Mouse (Mus musculus) small intestine, adult 10 weeks (tissue): ENCODE measurements around the gene Eif5a. TPM values are rescaled to one million over a fixed set of nuclear protein-coding genes. Genes with fewer than 3 reads are reported as not detected.

Experiments used
- polyA plus RNA-seq: library from polyadenylated mRNA; stranded (reverse); fragments of 350-450 nt; fragmentation: Illumina TruSeq; extraction: RNeasy Lipid Tissue Mini Kit (QIAGEN cat#74804); gene quantifications from one replicate; pipeline ENCODE4 v1.2.3, GENCODE M21; 2014; ENCODE audit warnings: low replicate concordance

Eif5a gene
- polyA plus RNA-seq = 136 TPM

DNA sequence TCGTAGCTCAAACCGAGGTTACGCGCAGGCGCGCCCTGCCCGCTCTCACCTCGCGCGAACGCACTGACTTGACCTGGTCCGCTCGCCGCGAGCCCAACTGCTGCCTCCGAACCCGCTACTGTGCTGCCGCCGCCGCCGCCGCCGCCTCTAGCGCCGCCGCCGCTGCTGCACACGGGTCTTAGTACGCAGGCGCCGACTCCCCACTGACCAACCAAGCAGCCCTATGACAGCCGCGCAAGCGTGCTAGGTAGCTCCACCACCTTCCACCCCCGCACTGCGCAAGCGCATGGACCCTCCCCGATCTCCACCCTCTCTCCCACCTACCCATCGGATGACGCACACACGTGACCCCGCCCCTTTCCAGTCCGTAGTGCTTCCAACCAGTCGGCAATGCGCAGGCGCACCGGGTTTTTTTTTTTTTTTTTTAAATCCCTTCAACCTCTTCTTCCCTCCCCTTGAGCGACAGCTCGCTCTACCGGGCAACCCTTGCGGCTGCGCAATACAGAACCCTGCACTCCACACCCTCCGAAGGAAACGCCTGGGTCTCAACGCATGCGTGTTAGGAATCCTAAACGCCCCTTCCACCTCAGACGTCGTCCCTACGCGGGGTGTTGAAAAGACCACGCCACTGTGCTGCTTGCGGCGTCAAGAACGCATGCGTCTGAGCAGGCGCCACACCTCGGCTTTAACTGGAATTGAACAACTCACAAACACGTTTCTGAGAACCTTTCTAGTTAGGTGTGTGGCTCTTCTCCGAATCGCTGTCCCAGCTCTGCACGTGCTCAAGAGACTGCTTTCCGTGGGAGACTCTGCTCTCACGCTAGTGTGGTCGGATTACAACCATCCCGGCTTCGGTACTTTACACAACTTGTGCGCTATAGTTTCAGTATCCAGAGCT is at the start of gene Eif5a:
TSS of gene Eif5a (minus strand) at position 845 of the 898 bp plus-strand sequence.

DNA sequence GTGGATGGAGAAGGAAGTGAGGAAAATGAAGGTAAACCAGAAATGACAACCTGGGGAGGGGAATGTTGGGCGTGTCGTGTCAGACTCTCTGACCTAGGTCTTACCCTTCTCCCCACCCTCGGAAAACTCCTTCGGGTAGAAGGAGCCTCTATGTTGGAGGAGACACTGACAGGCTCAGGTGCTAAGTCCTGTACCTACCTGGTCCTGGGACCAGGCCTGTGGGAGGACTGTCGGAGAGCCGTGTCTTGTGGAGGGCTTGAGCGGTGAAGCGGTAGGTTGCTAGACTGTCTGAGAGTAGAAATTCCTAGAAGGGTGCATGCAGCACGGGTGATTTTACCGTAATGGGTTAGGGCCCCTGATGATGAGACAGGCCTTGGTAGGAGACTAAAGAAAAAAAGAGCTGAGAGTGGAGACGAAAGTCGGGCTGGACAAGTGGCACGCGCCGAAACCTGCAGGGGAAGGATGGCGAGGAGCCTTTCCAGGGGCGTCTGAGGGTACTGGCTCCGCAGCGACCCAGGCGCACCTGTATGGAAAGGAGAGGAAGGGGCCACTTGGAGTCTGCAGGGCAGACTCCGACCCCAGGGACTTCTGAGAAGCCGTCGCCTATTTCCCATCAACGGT is 43.0 kb upstream of the Eif5a start, which contains the start of gene Cldn7:
TSS of gene Cldn7 (plus strand) at position 130 of the 621 bp plus-strand sequence.

DNA sequence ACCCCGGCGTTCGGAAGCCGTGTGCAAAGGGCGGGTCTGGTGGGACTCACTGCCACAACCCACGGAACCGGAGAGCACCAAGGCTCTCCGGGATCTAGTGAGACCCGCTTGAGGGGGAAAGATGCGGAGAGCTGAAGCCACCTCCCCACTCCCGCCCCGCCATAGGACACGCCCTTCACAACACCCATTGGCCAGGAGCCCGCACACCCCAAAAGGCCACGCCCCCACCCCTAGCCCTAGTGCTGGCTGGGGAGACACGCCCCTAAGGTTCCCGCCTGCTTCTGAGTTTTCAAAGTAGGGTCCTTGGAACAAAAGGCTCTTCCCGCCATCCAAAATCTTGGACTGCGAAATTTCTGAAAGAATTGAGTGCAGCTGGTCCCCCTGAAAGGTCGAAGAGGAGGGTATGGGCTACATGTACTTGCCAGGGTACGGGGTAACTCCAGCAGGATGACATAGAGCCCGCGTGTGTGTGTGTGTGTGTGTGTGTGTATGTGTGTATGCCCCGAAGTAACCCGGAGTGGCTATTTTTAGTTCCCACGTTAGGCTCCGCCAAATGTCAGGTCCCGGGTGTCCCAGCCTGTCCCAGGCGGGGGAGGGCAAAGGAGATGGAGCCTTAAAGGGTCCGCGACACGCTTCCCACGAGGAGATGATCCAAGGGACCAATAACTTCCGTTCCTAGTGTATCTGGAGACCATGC is 26.5 kb upstream of the Eif5a start, which contains the start of gene Slc2a4:
TSS of gene Slc2a4 (minus strand) at position 123 of the 697 bp plus-strand sequence.

DNA sequence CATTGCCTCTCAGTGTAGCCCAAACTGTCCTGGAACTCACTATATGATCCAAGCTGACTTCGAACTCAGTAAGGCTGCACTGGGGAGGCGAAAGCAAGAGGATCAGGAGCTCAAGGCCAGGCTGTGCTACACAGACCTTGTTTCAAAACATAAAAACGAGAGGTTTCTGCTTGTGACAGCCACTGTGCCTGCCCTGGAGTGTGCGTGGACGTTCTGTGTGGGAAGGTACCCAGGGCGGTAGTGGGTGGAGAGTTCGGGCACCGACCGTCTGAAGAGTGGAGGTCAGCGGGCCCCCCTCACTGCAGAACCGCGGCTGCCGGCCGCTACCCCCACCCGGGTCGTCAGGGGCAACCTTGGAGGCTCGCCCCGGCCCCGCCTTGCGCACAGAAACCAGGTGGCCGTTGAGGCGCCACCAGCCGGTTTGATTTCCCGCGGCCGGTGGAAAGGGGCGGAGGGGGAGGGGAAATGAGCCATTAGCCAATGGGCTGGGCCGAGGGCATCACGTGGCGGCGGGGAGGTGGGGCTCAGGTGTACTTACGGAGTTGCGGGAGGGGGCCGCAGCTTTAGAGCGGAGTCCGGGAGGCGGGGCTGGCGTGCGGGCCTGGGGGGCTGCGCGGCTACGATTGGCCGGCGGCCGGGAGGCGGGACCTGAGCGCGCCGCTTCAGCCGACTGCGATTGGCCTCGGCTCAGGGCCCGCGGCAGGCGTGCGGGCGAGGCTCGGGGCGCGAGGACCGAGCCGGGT is 13.6 kb upstream of the Eif5a start, which contains the start of gene Ybx2:
TSS of gene Ybx2 (plus strand) at position 660 of the 743 bp plus-strand sequence.

DNA sequence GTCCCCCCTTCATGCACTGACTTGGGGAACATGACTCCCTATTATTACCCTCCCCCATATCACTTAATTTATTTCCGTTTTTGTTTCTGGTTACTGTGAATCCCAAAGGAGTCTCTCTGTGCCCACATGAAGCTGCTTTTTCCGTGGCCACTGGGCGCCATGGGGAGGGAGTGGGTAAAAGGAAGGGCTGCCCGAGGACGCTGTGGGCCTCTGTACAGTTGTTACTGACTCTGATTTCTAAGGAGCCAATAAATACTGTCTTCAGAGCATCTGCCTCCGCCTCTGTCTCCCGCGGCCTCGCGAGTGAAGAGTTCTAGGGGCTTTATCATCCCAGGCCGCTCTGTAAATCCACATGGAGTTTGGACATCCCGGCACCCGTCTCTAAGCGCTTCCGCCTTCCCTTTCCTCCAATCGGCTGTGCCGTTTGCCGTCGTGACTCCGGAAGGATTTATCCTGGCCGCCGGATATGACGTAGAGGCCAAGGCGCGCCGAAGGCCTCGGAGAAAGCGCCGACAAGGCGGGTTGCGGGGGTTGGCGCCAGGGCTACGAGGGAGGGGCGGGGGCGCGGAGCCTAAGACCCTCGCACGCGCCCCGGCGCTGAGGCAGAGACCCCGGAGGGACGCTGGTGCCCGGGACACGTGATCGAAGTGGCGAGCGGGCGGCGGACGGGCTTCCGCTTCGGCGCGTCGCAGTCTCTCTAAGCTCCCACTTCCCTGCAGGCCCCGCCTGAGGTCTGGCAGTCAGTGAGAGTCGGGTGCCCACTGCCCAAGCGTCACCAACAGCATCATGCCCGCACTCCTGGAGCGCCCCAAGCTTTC is 8.0 kb downstream of the Eif5a start, which contains the start of gene Gps2:
TSS of gene Gps2 (plus strand) at position 335 of the 818 bp plus-strand sequence.

DNA sequence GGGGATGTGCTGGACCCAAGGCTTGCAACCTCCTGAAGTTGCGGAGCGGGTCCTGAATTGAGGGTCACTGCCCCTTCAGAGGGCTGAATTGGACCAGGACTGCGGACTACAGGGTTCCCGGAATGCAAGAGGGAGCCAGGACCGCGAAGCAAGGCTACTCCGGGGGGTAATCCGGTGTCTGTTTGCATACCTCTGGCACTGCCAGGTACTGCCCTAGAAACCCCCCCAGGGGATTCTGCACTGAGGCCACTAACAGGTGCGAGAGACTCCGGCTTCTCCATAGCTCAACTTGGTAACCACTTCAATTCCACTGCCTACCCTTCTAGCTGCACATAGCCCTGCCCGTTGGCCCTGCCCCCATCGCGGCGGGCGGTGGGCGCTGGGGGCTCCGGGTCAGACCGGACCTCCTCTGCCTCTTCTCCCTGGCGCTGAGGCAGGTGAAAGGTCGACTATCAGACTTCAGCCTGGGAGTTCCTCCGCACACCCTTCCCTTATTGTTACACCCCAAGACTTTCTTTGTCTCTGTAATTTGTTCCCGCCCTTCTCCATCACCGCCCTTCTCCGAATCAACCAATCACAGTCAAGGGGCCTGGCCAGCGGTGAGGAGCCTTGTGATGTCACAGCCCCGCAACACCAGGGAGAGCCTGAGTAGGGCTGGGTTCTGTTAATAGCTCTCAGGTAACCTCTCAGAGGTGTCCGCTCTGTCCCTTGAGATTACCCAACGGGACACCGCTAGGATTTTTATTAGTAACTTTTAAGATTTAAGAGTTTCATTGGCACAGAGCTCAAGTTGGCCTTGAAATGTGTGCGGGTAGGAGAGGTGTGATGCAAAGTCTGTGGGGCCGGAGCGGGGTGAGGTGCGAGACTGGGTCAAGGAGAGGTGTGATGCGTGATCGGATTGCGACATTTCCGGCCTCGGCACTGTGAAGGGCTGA is 21.0 kb downstream of the Eif5a start, which contains the start of the genes 2810408A11Rik and Neurl4:
TSS of gene 2810408A11Rik (minus strand) at position 517 of the 935 bp plus-strand sequence.
TSS of gene Neurl4 (plus strand) at position 602 of the 935 bp plus-strand sequence.

DNA sequence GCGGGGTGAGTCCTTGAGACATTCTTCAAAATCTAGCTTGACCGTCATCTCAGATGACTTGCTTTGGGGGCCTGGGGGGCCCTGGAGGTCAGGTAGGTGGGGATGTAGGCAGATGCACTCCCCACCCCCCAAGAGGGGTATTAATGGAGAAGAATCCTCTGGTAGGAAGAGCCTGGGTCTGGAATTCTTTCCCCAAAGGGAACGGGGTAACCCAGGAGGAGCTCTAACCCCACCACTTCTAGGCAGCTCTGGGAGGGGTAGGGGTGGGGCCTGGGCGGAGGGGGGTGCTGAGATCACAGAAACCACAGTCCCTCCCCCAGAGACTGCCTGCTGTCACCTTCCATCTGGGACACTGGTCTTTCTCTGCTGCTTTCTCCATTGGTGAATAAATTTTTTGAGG is 26.5 kb downstream of the Eif5a start, which contains the start of gene Acap1:
TSS of gene Acap1 (minus strand) at position 249 of the 400 bp plus-strand sequence.

DNA sequence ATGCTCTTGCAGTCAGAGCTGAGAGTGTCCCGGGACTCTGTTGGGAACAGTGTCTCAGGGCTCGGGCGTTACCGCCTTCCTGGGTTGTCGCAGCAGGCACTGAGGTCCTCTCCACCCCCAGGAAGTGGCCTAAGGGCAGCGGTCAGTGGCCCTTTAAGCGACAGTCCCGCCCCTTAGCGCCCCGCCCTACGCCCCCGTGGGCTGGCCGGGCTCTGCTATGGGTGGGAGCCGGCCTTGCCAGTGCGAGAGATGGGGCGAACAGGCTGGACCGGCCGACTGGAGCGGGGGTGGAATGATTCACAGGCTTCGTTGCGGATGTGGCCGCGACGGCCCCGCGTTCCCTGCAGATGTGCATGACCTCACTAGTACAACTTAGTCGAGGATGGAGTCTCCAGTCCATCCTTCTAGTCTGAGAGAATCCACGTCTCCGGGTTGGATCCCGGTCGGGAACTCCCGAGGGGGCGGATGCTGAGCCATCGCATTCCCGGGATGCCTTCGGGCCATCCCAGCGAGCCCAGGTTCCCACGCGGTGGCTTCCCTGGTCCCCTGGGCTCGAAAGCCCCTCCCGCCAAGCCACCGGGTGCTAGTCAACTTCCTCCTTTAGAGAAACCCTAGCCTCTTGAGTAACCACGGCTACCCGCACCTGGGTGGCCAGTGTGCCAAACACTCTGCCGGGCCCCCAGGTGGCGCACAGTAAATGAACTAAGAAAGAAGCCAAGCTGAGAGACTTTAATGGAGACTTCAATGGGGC is 40.7 kb downstream of the Eif5a start, which contains the start of gene Kctd11:
TSS of gene Kctd11 (minus strand) at position 554 of the 751 bp plus-strand sequence.

DNA sequence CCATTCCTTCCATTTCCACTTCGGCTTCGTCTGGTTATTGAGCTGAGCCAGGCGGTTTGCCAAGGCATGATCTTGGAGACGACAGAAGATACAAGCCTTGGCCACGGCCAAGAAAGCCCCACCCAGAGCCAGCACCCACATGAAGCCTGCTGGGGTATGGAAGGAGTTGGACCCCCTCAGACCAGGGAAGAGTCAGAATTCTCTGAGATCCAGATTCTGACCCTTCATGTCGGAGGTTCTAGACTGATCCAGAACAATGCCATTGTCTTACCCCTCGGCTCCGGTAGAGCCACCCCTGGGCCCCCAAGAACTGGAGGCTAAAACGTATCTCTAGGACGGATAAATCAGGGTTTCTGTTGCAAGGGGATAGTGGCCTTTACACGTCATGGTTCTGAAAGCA is 43.9 kb downstream of the Eif5a start, which contains the start of gene Tmem95:
TSS of gene Tmem95 (minus strand) at position 141 of the 400 bp plus-strand sequence.

Other genes with a start within 250 kb of the Eif5a start
- 261 TPM for gene Eif4a1, start 249.5 kb downstream of the Eif5a start, polyA plus RNA-seq
- gene Senp3, start 239.9 kb downstream of the Eif5a start, polyA plus RNA-seq = 73.2 TPM
- gene Tnfsf13, start 236.2 kb downstream of the Eif5a start, polyA plus RNA-seq = 26.8 TPM
- gene Tnfsf12, start 226.1 kb downstream of the Eif5a start, polyA plus RNA-seq = 0.41 TPM
- gene Tnfsfm13, start 225.9 kb downstream of the Eif5a start, polyA plus RNA-seq = 3.9 TPM
- gene Polr2a, start 163.3 kb downstream of the Eif5a start, polyA plus RNA-seq = 15.6 TPM
- gene Slc35g3, start 160.0 kb downstream of the Eif5a start, polyA plus RNA-seq = not detected
- 8.3 TPM for gene Zbtb4, start 156.0 kb downstream of the Eif5a start, polyA plus RNA-seq
- 4.4 TPM for gene Chrnb1, start 126.0 kb downstream of the Eif5a start, polyA plus RNA-seq
- gene Fgf11, start 120.1 kb downstream of the Eif5a start, polyA plus RNA-seq = 4.6 TPM
- gene Tmem102, start 116.3 kb downstream of the Eif5a start, polyA plus RNA-seq = 10.2 TPM
- not detected for gene Gm39566, start 106.7 kb downstream of the Eif5a start, polyA plus RNA-seq
- not detected for gene Spem2, start 103.5 kb downstream of the Eif5a start, polyA plus RNA-seq
- not detected for gene Spem1, start 99.8 kb downstream of the Eif5a start, polyA plus RNA-seq
- gene Nlgn2, start 84.2 kb downstream of the Eif5a start, polyA plus RNA-seq = 0.15 TPM
- gene Tmem256, start 83.4 kb downstream of the Eif5a start, polyA plus RNA-seq = 4.2 TPM
- gene Plscr3, start 75.6 kb downstream of the Eif5a start, polyA plus RNA-seq = 0.33 TPM
- 5.0 TPM for gene Tnk1, start 63.2 kb downstream of the Eif5a start, polyA plus RNA-seq
- gene Tmem95, start 43.9 kb downstream of the Eif5a start, polyA plus RNA-seq = not detected
- 1.4 TPM for gene Kctd11, start 40.6 kb downstream of the Eif5a start, polyA plus RNA-seq
- gene Acap1, start 26.4 kb downstream of the Eif5a start, polyA plus RNA-seq = 0.67 TPM
- 7.0 TPM for gene 2810408A11Rik, start 21.0 kb downstream of the Eif5a start, polyA plus RNA-seq
- gene Neurl4, start 20.9 kb downstream of the Eif5a start, polyA plus RNA-seq = 1.6 TPM
- 10.7 TPM for gene Gps2, start 8.1 kb downstream of the Eif5a start, polyA plus RNA-seq
- gene Ybx2, start 13.8 kb upstream of the Eif5a start, polyA plus RNA-seq = 2.3 TPM
- 0.33 TPM for gene Slc2a4, start 26.2 kb upstream of the Eif5a start, polyA plus RNA-seq
- 140 TPM for gene Cldn7, start 42.8 kb upstream of the Eif5a start, polyA plus RNA-seq
- 41.0 TPM for gene Ctdnep1, start 59.2 kb upstream of the Eif5a start, polyA plus RNA-seq
- 3.9 TPM for gene Elp5, start 60.6 kb upstream of the Eif5a start, polyA plus RNA-seq
- 558 TPM for gene Gabarap, start 69.2 kb upstream of the Eif5a start, polyA plus RNA-seq
- 14.8 TPM for gene Phf23, start 73.8 kb upstream of the Eif5a start, polyA plus RNA-seq
- gene Dvl2, start 78.6 kb upstream of the Eif5a start, polyA plus RNA-seq = not detected
- 4.8 TPM for gene Acadvl, start 93.5 kb upstream of the Eif5a start, polyA plus RNA-seq
- 0.30 TPM for gene Dlg4, start 95.0 kb upstream of the Eif5a start, polyA plus RNA-seq
- gene Asgr1, start 132.1 kb upstream of the Eif5a start, polyA plus RNA-seq = not detected
- gene Asgr2, start 170.7 kb upstream of the Eif5a start, polyA plus RNA-seq = not detected
- 5.1 TPM for gene Mgl2, start 208.4 kb upstream of the Eif5a start, polyA plus RNA-seq
- gene Clec10a, start 234.2 kb upstream of the Eif5a start, polyA plus RNA-seq = not detected